Mouse (Mus musculus) cerebral cortex, adult 2 months (tissue): ENCODE data around the gene Tmub2.

ENCODE experiments used
- WGBS: fragments of 180-500 bp; shearing (Covaris S2); methylation state at CpG from one replicate; pipeline ENCODE4 v1.1.7; 2018; 5-methylcytosine and 5-hydroxymethylcytosine counted together

The Tmub2 gene

DNA sequence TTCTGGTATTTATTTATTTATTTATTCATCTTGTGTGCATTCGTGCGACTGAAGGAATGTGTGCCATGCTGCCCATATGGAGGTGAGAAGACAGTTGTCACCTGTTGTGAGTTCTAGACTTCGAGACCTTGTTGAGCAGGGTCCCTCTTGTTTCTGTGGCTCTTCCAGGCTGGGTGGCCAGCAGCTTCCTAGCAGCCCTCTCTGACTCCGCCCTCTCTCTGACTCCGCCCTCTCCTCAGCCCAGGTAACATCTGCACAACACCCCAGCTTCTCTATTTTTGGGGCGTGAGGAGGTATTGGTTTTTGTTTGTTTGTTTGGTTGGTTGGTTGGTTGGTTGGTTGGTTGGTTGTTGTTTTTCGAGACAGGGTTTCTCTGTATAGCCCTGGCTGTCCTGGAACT lies 43.1 kb downstream of the Tmub2 start:
- WGBS: 87% methylated on average over 7 of the region's 7 CpGs

DNA sequence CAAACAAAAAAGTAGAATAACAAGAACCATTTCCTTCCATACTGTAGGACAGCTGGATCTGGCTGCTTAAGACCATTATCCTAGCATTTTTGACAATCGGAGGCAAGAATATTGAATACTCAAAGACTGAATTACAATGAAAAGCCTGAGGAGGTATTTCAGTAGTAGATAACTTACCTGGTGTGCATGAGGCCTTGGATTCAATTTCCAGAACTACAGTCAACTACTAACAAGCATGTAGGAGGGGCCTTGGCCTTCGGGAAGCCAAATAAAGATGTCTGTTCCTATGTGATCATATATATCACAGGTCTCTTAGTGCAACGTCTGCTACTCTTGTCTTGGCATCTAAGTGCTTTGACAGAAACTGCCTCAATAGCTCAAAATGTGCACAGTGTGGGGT lies 45.3 kb downstream of the Tmub2 start:
- 87% methylated on average over 3 of the region's 3 CpGs for WGBS

DNA sequence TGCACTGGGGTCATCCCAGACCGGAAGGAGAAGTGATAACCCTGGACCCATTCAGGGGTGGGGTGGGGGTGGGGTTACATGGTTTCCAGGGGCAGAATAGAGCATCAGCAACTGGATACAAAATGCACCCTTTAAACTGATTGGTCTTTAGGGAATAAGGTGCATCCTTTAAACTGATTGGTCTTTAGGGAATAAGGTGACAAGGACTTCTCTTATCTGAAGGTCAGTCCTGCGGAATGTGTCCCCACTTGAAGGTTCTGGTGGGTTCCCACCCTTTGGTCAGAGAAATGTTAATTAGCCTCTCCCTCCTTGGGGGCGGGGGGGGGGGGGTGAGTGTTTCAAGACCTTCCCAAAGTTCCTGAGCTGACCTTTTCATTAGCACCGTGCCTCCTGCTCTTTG lies 47.1 kb downstream of the Tmub2 start:
- WGBS: 69% methylated on average over 4 of the region's 4 CpGs

DNA sequence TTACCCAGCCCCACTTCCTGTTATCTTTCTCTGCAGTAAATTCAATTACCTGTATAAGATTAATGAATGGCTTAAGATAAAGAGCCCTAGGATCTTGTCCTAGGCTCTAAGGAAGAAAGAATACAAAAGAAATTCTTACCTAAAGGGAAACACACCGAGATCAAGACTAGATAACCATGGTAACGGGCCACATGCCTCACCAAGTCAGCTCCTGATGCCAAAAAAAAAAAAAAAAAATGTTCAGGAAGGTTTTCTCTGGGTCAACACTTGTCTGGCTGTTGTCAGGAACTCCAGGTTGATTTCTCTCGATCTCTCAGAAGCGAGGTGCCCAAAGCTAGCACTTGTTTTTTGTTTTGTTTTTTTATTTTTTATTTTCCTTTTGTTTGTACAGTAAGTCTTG lies 49.3 kb downstream of the Tmub2 start:
- 61% methylated on average over 4 of the region's 4 CpGs for WGBS

DNA sequence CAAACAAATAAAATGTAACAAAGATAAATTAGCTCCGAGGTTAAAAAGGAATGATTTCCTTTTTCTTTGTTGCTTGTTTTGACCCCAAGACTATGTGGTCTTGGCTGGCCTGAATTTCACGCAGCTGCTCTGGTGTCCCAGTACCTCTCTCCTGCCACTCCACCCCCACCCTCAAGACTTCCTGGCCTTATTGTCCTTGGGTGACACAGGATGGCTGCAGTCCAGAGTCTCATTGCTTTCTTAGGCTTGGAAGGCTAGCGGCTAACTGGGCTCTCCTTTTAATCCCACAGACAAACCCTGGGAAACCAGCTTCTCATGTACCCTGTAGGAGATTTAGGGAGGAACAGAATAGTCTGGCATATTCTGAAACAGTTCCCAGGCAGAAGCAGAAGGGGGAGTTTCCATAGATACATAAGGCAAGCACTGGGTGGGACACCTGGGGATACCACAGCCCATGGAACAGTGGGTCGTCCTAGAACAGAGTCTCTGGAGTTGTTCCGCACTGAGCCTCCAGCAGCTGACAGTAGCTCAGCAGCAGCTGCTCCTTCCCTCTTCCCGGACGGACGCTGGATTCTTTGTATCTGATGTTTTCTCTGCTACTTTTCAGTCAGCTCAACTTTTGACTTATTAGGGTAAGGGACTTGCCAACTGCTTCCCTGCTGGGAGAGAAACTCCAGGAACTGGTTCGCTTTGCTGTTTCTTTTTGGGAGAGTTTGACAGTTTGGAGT lies 50.4 kb downstream of the Tmub2 start:
- 35% methylated on average over 9 of the region's 9 CpGs for WGBS

DNA sequence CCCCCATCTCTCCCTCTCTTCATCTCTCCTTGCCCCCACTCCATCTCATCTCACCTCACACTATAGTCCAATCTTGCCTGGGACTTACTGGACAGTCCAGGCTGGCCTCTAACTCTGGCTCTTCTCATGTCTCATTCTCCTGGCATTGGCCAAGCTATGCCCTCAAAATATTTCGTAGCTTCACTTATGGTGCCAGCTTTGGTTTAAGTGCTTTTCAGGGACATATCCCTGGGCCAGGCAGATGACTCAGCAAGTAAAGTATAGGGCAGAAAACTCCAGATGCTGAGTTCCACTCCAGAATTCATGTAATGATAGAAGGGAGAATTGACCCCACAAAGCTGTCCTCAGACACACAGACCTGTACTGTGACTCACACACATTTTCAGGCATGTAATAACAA lies 51.5 kb downstream of the Tmub2 start:
- WGBS: 50% methylated on average over 1 of the region's 1 CpGs

DNA sequence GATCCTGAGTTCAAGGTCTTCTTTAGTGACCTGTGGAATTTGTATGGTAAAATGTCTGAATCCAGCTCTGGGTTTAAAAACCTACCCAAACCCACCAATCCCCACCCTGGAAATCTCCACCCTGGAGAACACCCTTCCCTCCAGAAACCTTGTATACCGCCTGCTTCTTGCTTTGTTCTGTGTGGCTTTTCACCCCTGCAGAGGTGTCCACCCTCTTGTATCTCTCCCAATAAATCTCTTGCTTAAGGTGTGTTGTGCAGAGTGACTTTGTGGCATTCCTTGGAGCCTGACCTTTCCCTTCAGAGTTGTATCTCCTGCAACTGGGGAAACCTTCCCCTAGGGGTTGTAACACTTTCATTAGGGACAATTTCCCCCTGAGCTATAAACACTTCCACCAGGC lies 53.2 kb downstream of the Tmub2 start:
- 97% methylated on average over 1 of the region's 1 CpGs for WGBS

DNA sequence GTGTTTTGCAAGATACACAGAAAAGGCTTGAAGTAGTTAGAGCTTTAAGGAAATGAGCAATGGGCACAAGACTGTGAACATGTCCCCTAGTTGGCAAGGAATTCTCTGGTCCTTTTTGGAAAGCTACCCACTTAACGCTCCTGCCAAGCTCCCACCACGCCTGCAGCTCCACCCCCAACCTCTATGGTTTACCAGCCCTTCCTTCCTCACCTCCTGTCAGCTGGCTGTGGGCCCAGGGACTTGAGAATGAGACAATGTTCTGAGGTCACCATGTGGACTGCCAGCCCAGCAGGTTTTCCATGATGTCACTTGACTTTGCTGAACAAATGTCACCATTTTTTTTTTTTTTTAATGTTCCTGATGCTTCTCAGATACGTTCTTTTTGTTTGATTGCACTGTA lies 53.8 kb downstream of the Tmub2 start:
- WGBS: 26% methylated on average over 3 of the region's 3 CpGs
